Mouse (Mus musculus) layer of hippocampus, postnatal 25 days (tissue): ENCODE results near the gene Mrps26. TPM values are rescaled to one million over a fixed set of nuclear protein-coding genes. Genes with fewer than 3 reads are reported as not detected.

Experiments
- microRNA-seq, 2 experiments: library from miRNA; unstranded; fragments of <30 nt; microRNA quantifications; one replicate each; pipeline ENCODE4 v1.2.0; 2021
- total RNA-seq, 2 experiments: library from RNA; stranded (reverse); gene quantifications; 2 replicates each; pipeline ENCODE4 v1.2.3; 2021

The Mrps26 gene
- total RNA-seq, 2 experiments from 2014 or later: 89.4 to 97.0 TPM

Small RNAs within 50 kb of the gene (microRNA-seq; reads per million reads assigned to microRNA genes)
- 0 reads per million in 2 experiments for gene Gm23876

Other genes starting within 250 kb of the Mrps26 start
- gene Cpxm1, start 166.2 kb upstream of the Mrps26 start, total RNA-seq: 1 to 10 TPM; 6.3 to 6.8 TPM
- not detected for gene Gm28372, start 158.5 kb upstream of the Mrps26 start, total RNA-seq
- gene 1700020A23Rik, start 158.5 kb upstream of the Mrps26 start, total RNA-seq: not detected
- gene Tmem239, start 157.3 kb upstream of the Mrps26 start, total RNA-seq: not detected
- 10 to 100 TPM; 91.6 to 95.2 TPM for gene Vps16, start 139.4 kb upstream of the Mrps26 start, total RNA-seq
- 10 to 100 TPM; 22.4 to 25.4 TPM for gene Pced1a, start 139.0 kb upstream of the Mrps26 start, total RNA-seq
- 100 to 1,000 TPM; 322 to 337 TPM for gene Ptpra, start 113.5 kb upstream of the Mrps26 start, total RNA-seq
- not detected for gene Oxt, start 12.4 kb downstream of the Mrps26 start, total RNA-seq
- gene Avp, start 18.8 kb downstream of the Mrps26 start, total RNA-seq: 1 to 10 TPM; 1.5 to 2.1 TPM
- 1 to 10 TPM; 7.9 to 9.1 TPM for gene Fastkd5, start 66.3 kb downstream of the Mrps26 start, total RNA-seq
- gene Ubox5, start 66.3 kb downstream of the Mrps26 start, total RNA-seq: 1 to 10 TPM; 9.2 to 9.7 TPM
- 100 to 1,000 TPM; 159 to 163 TPM for gene Lzts3, start 79.1 kb downstream of the Mrps26 start, total RNA-seq
- 10 to 100 TPM; 84.1 to 88.1 TPM for gene Ddrgk1, start 100.9 kb downstream of the Mrps26 start, total RNA-seq
- 10 to 100 TPM; 34.8 to 41.4 TPM for gene Itpa, start 103.9 kb downstream of the Mrps26 start, total RNA-seq
- under 1 TPM; 0.23 to 0.57 TPM for gene Slc4a11, start 133.8 kb downstream of the Mrps26 start, total RNA-seq